Mouse (Mus musculus): ENCODE data around the gene Arhgap10. TPM values are rescaled to one million over a fixed set of nuclear protein-coding genes. Genes with fewer than 3 reads are reported as not detected.

The Arhgap10 gene
- total RNA-seq, 2 experiments from 2014 or later, result 8.0 to 8.8 TPM

- DNase-seq (ENCODE audit: low spot score in 2 of 2), result peak; percentile 32 to 54
These were observed 207.7 kb downstream of the Arhgap10 start for GRCm38 (mm10) chr8:77310026-77310425.

- DNase-seq (ENCODE audit: low spot score in 2 of 2), result no peak
These were observed 223.2 kb downstream of the Arhgap10 start for GRCm38 (mm10) chr8:77294599-77294998.

DNA sequence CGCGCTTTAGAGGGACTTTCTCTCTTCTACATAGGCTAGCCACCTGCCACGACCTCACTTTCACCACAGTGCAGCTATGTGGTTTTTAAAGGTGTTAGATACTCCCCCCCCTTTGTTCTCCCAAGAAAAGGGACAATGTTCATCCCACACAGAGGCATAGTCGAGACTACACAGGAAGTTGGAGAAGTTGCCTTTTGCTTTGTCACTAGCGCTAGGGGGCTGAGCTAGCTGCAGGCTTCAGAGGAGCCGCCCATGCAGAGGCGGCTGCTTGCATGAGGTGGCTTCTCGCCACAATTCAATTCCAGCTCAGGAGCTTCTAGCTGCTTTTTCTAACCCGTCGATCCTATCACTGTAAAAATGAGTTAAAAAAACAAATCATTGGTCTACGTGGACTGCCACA lies 225.1 kb downstream of the Arhgap10 start:
- DNase-seq (ENCODE audit: low spot score in 2 of 2), result no peak

DNA sequence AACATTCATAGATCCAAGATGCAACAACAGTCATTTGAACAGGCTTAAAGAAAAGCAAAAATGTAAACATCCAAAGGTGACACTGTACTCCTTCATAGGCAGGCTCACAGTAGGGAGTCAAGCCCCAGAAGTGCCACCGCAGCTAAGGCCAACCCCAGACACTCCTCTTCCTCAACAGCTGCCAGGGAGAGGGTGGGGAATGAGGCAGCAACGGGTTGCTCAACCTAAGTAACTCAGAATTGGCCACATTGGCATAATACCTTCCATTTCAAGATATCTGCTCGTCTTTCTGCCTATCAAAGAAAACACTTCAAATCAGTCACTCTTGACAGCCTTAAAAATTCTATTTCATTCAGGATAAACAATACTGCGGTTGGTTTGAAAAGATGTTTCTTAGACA lies 225.6 kb downstream of the Arhgap10 start:
- no peak for DNase-seq (ENCODE audit: low spot score in 2 of 2)

- DNase-seq (ENCODE audit: low spot score in 2 of 2), result no peak
These were observed 229.3 kb downstream of the Arhgap10 start for GRCm38 (mm10) chr8:77288492-77288891.

- no peak for DNase-seq (ENCODE audit: low spot score in 2 of 2)
These were observed 229.7 kb downstream of the Arhgap10 start for GRCm38 (mm10) chr8:77288065-77288464.

DNA sequence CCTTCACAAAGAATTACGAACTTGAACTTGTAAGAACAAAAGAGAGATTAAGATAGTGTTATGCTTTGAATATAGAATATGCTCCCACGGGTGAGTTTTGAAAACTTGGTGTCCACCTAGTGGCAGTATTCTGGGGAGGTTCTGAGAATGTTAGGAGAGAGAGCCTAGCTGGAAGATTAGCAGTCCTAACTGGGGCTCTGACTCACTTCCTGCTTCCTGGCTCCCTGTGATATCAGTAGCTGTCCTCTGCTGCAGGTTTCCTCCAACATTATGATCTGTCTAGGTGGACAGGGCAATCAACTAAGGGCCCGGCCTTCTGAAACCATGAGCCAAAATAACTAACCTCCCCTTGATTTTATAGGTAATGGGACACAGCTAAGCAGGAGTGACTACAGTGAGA lies 233.3 kb downstream of the Arhgap10 start:
- DNase-seq (ENCODE audit: low spot score in 2 of 2), result no peak

- no peak for DNase-seq (ENCODE audit: low spot score in 2 of 2)
These were observed 235.0 kb downstream of the Arhgap10 start for GRCm38 (mm10) chr8:77282605-77283236.

GRCm38 (mm10) chr8:77279977-77280376 lies 237.8 kb downstream of the Arhgap10 start:
- DNase-seq (ENCODE audit: low spot score in 2 of 2), result no peak

- DNase-seq (ENCODE audit: low spot score in 2 of 2), result no peak
These were observed 239.5 kb downstream of the Arhgap10 start for GRCm38 (mm10) chr8:77278246-77278645.

DNA sequence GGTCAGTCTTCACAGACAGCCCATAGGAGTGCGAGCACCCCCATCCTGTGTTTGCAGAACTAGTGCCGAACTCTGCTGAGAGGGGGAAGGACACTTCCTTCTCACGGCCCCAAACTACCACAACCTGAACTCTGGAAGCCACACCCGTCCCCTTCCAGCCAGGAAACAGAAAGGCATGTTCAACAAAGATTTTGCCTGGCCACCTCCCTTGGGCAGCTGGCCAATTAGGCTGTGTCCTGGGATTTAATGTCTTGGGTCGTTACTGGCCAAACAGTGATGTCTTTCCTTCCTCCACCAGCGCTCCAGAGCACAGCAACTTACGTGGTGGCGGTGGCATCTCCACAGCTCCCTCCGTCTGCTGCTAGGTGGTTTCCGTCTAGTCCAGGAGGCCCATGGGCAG lies 240.9 kb downstream of the Arhgap10 start:
- DNase-seq (ENCODE audit: low spot score in 2 of 2), result no peak

- no peak for DNase-seq (ENCODE audit: low spot score in 2 of 2)
These were observed 242.2 kb downstream of the Arhgap10 start for GRCm38 (mm10) chr8:77275571-77275970.

DNA sequence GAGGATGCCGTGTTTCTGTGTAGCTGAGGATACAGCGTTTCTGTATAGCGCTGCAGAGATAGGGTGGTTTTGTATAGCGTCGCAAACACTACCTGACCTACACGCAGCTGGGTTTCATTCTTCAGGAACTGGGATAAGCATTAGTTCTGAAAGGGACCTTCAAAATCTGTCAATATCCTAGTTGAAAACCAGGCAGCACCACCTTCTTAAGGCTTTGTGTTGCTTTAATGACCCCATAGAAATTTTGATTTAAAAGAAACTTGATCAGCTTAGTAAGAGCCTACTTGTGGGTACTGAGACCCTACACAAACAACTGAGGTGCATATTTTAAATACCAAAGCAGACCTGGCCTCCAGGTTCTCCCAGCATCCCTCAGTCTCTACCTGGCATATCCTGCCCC lies 245.6 kb downstream of the Arhgap10 start:
- no peak for DNase-seq (ENCODE audit: low spot score in 2 of 2)

DNA sequence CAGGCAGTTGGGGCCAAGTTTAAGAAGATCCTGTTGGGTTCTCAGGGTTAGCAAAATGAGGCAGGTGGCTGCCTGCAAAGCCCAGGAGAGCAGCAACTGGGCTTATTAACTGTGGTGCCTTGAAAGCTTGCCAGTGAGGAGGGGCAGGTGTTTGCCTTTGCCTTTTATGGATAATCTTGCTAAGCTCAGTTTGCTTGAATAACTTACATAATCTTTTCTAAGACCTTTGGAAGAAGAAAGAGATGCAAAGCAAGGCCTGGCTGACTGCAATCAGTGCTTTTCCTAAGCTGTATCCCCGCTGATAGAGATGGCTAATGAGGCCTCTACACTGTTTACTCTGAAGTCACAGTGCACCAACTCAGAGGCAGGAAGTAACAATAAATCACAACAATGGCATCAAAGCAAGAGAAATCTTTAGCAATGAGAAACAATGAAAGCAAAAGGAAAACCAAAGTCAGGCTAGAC lies 249.8 kb downstream of the Arhgap10 start:
- no peak for DNase-seq (ENCODE audit: low spot score in 2 of 2)

DNA sequence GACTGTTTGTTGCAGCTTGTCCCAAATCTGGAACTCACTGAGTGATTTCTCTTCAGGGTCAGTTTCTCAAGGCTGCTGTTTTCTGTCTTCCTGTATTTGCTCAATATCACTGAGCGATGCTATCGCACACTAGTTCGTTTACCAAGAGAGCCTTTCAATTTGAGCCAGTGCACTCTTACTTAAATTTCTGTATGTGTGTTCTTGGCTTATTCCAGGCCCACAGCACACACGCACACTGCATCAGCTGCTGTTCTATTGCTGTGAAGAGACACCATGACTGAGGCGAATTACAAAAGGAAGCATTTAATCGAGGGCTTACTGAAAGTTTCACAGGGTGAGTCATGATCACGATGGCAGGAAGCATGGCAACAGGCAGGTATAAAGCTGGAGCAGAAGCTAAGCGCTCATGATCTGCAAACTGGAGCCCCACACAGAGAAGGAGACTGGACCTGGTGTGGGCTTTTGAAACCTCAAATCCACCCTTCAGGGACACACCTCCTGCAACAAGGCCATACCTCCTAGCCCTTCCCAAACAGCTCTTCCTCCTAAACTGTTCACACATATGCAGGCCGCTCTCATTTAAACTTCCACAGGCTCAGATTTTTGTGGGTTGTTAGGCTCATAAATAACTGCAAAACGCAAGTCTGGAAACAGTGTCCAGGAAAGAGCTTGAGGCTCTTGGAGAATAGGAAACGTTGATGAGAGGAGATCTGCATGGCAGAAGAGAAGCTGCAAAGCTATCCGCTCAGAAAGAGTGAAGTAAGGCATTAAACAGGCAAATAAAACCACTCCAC lies 255.3 kb downstream of the Arhgap10 start:
- no peak for DNase-seq (ENCODE audit: low spot score in 2 of 2)

- DNase-seq (ENCODE audit: low spot score in 2 of 2), result no peak
These were observed 256.5 kb downstream of the Arhgap10 start for GRCm38 (mm10) chr8:77261215-77261614.

- peak in 1 of 2 experiments; percentile 30 for DNase-seq (ENCODE audit: low spot score in 2 of 2)
These were observed 260.7 kb downstream of the Arhgap10 start for GRCm38 (mm10) chr8:77257085-77257451.

- DNase-seq (ENCODE audit: low spot score in 2 of 2), result peak; percentile 21 to 39
These were observed 261.2 kb downstream of the Arhgap10 start for GRCm38 (mm10) chr8:77256450-77257084.

GRCm38 (mm10) chr8:77254466-77254865 lies 263.3 kb downstream of the Arhgap10 start:
- no peak for DNase-seq (ENCODE audit: low spot score in 2 of 2)

GRCm38 (mm10) chr8:77251134-77251533 lies 266.6 kb downstream of the Arhgap10 start:
- no peak for DNase-seq (ENCODE audit: low spot score in 2 of 2)

GRCm38 (mm10) chr8:77250094-77250493 lies 267.7 kb downstream of the Arhgap10 start:
- no peak for DNase-seq (ENCODE audit: low spot score in 2 of 2)

DNA sequence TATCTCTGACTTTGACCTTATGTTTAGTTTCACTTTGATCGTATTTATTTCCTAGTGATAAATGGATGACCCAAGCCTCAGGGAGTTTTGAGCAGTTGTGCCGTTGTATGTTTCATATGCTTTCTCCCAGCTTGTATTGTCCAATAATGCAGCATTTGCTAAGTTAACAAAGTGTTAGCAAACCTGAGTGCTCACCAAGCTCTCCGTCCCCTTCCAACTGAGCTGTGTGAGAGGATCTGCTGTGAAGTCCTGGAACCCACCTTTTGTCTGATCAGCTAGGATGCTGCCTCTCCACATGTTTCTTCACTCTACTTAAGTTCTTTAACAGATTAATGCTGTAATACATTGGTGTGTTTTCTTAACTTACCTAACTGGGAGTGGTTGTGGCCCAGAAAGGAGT lies 276.4 kb downstream of the Arhgap10 start:
- DNase-seq (ENCODE audit: low spot score in 2 of 2), result no peak
